Mouse (Mus musculus) c-Kit-positive CD71-negative TER-119-negative erythroid progenitor cells, embryonic 14.5 days (primary cell): Measurements from ENCODE around the gene Btg1.
A peak's percentile ranks its signal among the peaks of the same experiment; 100 is the strongest.

Experiments
- DNase-seq: peaks from one replicate; pipeline ENCODE4 v3.0.0-alpha.2; 2013; ENCODE audit warnings: low read depth

The Btg1 gene

GRCm38 (mm10) chr10:96616709-96617116, at the start of gene Btg1:
Btg1 (plus strand) TSS chr10:96617006.
- DNase-seq = peak; percentile 96

- no peak for DNase-seq
Observed at GRCm38 (mm10) chr10:96569469-96569868, 47.3 kb upstream of the Btg1 start.

- DNase-seq = no peak
Observed at GRCm38 (mm10) chr10:96571176-96571575, 45.6 kb upstream of the Btg1 start.

- no peak for DNase-seq
Observed at GRCm38 (mm10) chr10:96574786-96575185, 42.0 kb upstream of the Btg1 start.

GRCm38 (mm10) chr10:96575338-96575737, 41.5 kb upstream of the Btg1 start:
- no peak for DNase-seq

- no peak for DNase-seq
Observed at GRCm38 (mm10) chr10:96578924-96579323, 37.9 kb upstream of the Btg1 start.

GRCm38 (mm10) chr10:96579436-96579835, 37.4 kb upstream of the Btg1 start:
- no peak for DNase-seq

- DNase-seq = no peak
Observed at GRCm38 (mm10) chr10:96580246-96580645, 36.6 kb upstream of the Btg1 start.

- DNase-seq = no peak
Observed at GRCm38 (mm10) chr10:96581232-96581631, 35.6 kb upstream of the Btg1 start.

- DNase-seq = no peak
Observed at GRCm38 (mm10) chr10:96586191-96586880, 30.5 kb upstream of the Btg1 start.

- no peak for DNase-seq
Observed at GRCm38 (mm10) chr10:96586881-96587217, 30.0 kb upstream of the Btg1 start.

GRCm38 (mm10) chr10:96588233-96588632, 28.6 kb upstream of the Btg1 start:
- no peak for DNase-seq

- DNase-seq = no peak
Observed at GRCm38 (mm10) chr10:96589781-96590180, 27.0 kb upstream of the Btg1 start.

GRCm38 (mm10) chr10:96592089-96592488, 24.7 kb upstream of the Btg1 start:
- no peak for DNase-seq

- no peak for DNase-seq
Observed at GRCm38 (mm10) chr10:96595435-96596132, 21.2 kb upstream of the Btg1 start.

- DNase-seq = no peak
Observed at GRCm38 (mm10) chr10:96596411-96596810, 20.4 kb upstream of the Btg1 start.

GRCm38 (mm10) chr10:96599641-96600040, 17.2 kb upstream of the Btg1 start:
- no peak for DNase-seq

GRCm38 (mm10) chr10:96601670-96602069, 15.1 kb upstream of the Btg1 start:
- no peak for DNase-seq

GRCm38 (mm10) chr10:96602339-96602738, 14.5 kb upstream of the Btg1 start:
- DNase-seq = no peak

GRCm38 (mm10) chr10:96605168-96605567, 11.6 kb upstream of the Btg1 start:
- DNase-seq = no peak

- no peak for DNase-seq
Observed at GRCm38 (mm10) chr10:96605856-96606255, 10.9 kb upstream of the Btg1 start.

GRCm38 (mm10) chr10:96607617-96608185, 9.1 kb upstream of the Btg1 start:
- no peak for DNase-seq
